Mouse (Mus musculus): Measurements from ENCODE around the gene Gprc6a. TPM values are rescaled to one million over a fixed set of nuclear protein-coding genes. Genes with fewer than 3 reads are reported as not detected.

Gene Gprc6a
- not detected in 2 replicates for total RNA-seq (2012; rRNA removed)
- polyA plus RNA-seq (2012; ENCODE audit: insufficient read depth in 1 of 2, insufficient read length in 2 of 2, low read depth in 1 of 2, low replicate concordance in 2 of 2, missing spikeins in 1 of 2) = not detected

GRCm38 (mm10) chr10:51631411-51632136 is at the start of gene Gprc6a:
Gene Gprc6a, minus strand, starts transcription at chr10:51631461.
- Histone ChIP-seq H3K27me3 (ENCODE audit: control insufficient read depth in 1 of 2, insufficient read depth in 2 of 2, low read length in 2 of 2) (no peaks in the 10 kb centered on the region), H3K9ac (ENCODE audit: control insufficient read depth, low read depth, low read length, poor library complexity, severe bottlenecking) (no peak within 1 kb of the TSS), H3K4me1 (ENCODE audit: control insufficient read depth in 1 of 2, insufficient read depth in 2 of 2, low read length in 2 of 2) (no peaks in the 10 kb centered on the region), H3K79me2 (ENCODE audit: control insufficient read depth, insufficient read depth, low read length, poor library complexity) (no peaks in the 10 kb centered on the region), H3K9me3 (replicated peaks; ENCODE audit: insufficient read depth, low read length) (no peaks in the 10 kb centered on the region), H3K36me3 (ENCODE audit: control insufficient read depth in 1 of 2, insufficient read depth in 2 of 2, low read length in 2 of 2) (no peaks in the 10 kb centered on the region), H3K27ac (ENCODE audit: control insufficient read depth, low read depth, low read length) (no peak within 1 kb of the TSS), H3K4me3 (ENCODE audit: control insufficient read depth in 1 of 2, insufficient read depth in 1 of 2, low read depth in 2 of 2, low read length in 2 of 2) (no peak within 1 kb of the TSS)
- no peak for TF ChIP-seq ZKSCAN1 (IDR thresholded peaks at IDR 0.05; ENCODE audit: low read depth, low read length)
- TF ChIP-seq CHD1 (IDR thresholded peaks at IDR 0.05; ENCODE audit: low read depth, low read length) = no peak
- no peak for TF ChIP-seq JUND (IDR thresholded peaks at IDR 0.05; ENCODE audit: low read depth, low read length)
- no peak for TF ChIP-seq ELF1 (IDR thresholded peaks at IDR 0.05; ENCODE audit: low read depth, low read length)
- no peak for TF ChIP-seq ETS1 (IDR thresholded peaks at IDR 0.05; ENCODE audit: low read depth, low read length)
- TF ChIP-seq RCOR1 (IDR thresholded peaks at IDR 0.05; ENCODE audit: low read depth, low read length) = no peak
- no peak for TF ChIP-seq BHLHE40 (IDR thresholded peaks at IDR 0.05; ENCODE audit: borderline replicate concordance, low read depth, low read length)
- TF ChIP-seq GABPA (IDR thresholded peaks at IDR 0.05; ENCODE audit: low read depth, low read length) = no peak
- no peak for TF ChIP-seq POLR2AphosphoS5 (IDR thresholded peaks at IDR 0.05; ENCODE audit: borderline replicate concordance, low read depth, low read length)
- TF ChIP-seq CHD2 (IDR thresholded peaks at IDR 0.05; ENCODE audit: low read length) = no peak
- no peak for TF ChIP-seq MYC (IDR thresholded peaks at IDR 0.05; ENCODE audit: low read depth, low read length)
- no peak for TF ChIP-seq USF1 (IDR thresholded peaks at IDR 0.05; ENCODE audit: low read depth, low read length)
- TF ChIP-seq E2F4 (IDR thresholded peaks at IDR 0.05; ENCODE audit: borderline replicate concordance, low read depth, low read length) = no peak
- no peak for TF ChIP-seq UBTF (IDR thresholded peaks at IDR 0.05; ENCODE audit: borderline replicate concordance, insufficient read depth, low read depth, low read length)
- no peak for DNase-seq (ENCODE audit: low read depth, low spot score)

- Histone ChIP-seq H3K9ac (ENCODE audit: control insufficient read depth, low read depth, low read length, poor library complexity, severe bottlenecking) (no peak overlapping the region), H3K9me3 (replicated peaks; ENCODE audit: insufficient read depth, low read length) (no peaks in the 10 kb centered on the region), H3K4me3 (ENCODE audit: control insufficient read depth in 1 of 2, insufficient read depth in 1 of 2, low read depth in 2 of 2, low read length in 2 of 2) (no peak overlapping the region), H3K36me3 (ENCODE audit: control insufficient read depth in 1 of 2, insufficient read depth in 2 of 2, low read length in 2 of 2) (no peaks in the 10 kb centered on the region), H3K27ac (ENCODE audit: control insufficient read depth, low read depth, low read length) (no peak overlapping the region), H3K79me2 (ENCODE audit: control insufficient read depth, insufficient read depth, low read length, poor library complexity) (no peaks in the 10 kb centered on the region), H3K4me1 (ENCODE audit: control insufficient read depth in 1 of 2, insufficient read depth in 2 of 2, low read length in 2 of 2) (no peaks in the 10 kb centered on the region), H3K27me3 (ENCODE audit: control insufficient read depth in 1 of 2, insufficient read depth in 2 of 2, low read length in 2 of 2) (no peaks in the 10 kb centered on the region; a peak in 1 of 4 replicates)
- DNase-seq (ENCODE audit: low read depth, low spot score) = no peak
- no peak for TF ChIP-seq EP300 (IDR thresholded peaks at IDR 0.05; ENCODE audit: low read depth in 1 of 2, low read length in 2 of 2)
- TF ChIP-seq ETS1 (IDR thresholded peaks at IDR 0.05; ENCODE audit: low read depth, low read length) = no peak
- no peak for TF ChIP-seq HCFC1 (IDR thresholded peaks at IDR 0.05; ENCODE audit: low read depth, low read length)
- TF ChIP-seq MAZ (IDR thresholded peaks at IDR 0.05; ENCODE audit: low read depth, low read length) = no peak
- TF ChIP-seq ZC3H11A (IDR thresholded peaks at IDR 0.05; ENCODE audit: low read depth, low read length) = no peak
- no peak for TF ChIP-seq TBP (IDR thresholded peaks at IDR 0.05; ENCODE audit: low read depth, low read length)
- TF ChIP-seq KAT2A (conservative IDR thresholded peaks at IDR 0.05; ENCODE audit: low read depth, low read length) = no peak
- no peak for TF ChIP-seq MXI1 (IDR thresholded peaks at IDR 0.05; ENCODE audit: low read depth, low read length)
- no peak for TF ChIP-seq MEF2A (IDR thresholded peaks at IDR 0.05; ENCODE audit: extremely low read depth, insufficient replicate concordance, low read depth, low read length, poor library complexity, severe bottlenecking)
- no peak for TF ChIP-seq BHLHE40 (IDR thresholded peaks at IDR 0.05; ENCODE audit: borderline replicate concordance, low read depth, low read length)
- TF ChIP-seq E2F4 (IDR thresholded peaks at IDR 0.05; ENCODE audit: borderline replicate concordance, low read depth, low read length) = no peak
- no peak for TF ChIP-seq TCF12 (IDR thresholded peaks at IDR 0.05; ENCODE audit: low read depth, low read length)
- no peak for TF ChIP-seq MAFK (IDR thresholded peaks at IDR 0.05; ENCODE audit: borderline replicate concordance, low read depth, low read length)
- TF ChIP-seq MYB (IDR thresholded peaks at IDR 0.05; ENCODE audit: low read depth, low read length) = no peak
- TF ChIP-seq RCOR1 (IDR thresholded peaks at IDR 0.05; ENCODE audit: low read depth, low read length) = no peak
- no peak for TF ChIP-seq RAD21 (IDR thresholded peaks at IDR 0.05; ENCODE audit: low read depth, low read length)
- TF ChIP-seq JUND (IDR thresholded peaks at IDR 0.05; ENCODE audit: low read depth, low read length) = no peak
Measured at GRCm38 (mm10) chr10:51678251-51678639, 47.0 kb upstream of the Gprc6a start.

Data from MEL (cell line).